Mouse (Mus musculus) brown adipose tissue, adult 24 weeks (tissue): ENCODE data around the gene Rapgef6. TPM values are rescaled to one million over a fixed set of nuclear protein-coding genes. Genes with fewer than 3 reads are reported as not detected.

Source experiments
- H3K27ac ChIP-seq: fragments of 200-500 bp; replicated peaks from 2 replicates; pipeline ENCODE4 v1.5.1; 2012; ENCODE audit warnings: low read depth, mild to moderate bottlenecking, low read length
- H3K4me1 ChIP-seq: fragments of 200-500 bp; 2 replicates; pipeline ENCODE4 v1.6.1; 2012; ENCODE audit warnings: low read length, mixed read lengths; ENCODE audit not compliant: control insufficient read depth, insufficient read depth, insufficient read length
- H3K4me3 ChIP-seq: fragments of 200-500 bp; 2 replicates; pipeline ENCODE4 v1.5.1; 2012; ENCODE audit warnings: low read depth, mild to moderate bottlenecking, low read length, moderate library complexity; ENCODE audit not compliant: insufficient read depth
- polyA plus RNA-seq: library from polyadenylated mRNA; stranded (reverse); fragments of >200 nt; gene quantifications from 2 replicates; pipeline ENCODE4 v1.2.4, GENCODE M21; 2012; ENCODE audit not compliant: missing spikeins, insufficient read depth, insufficient read length

Rapgef6 gene
- polyA plus RNA-seq: 7.6 and 8.3 TPM in 2 replicates

- H3K27ac ChIP-seq: peak within 1 kb of the TSS; percentile 95
- H3K4me3 ChIP-seq: peak within 1 kb of the TSS; percentile 88
- peaks cover 4% of the 10 kb centered on the region for H3K4me1 ChIP-seq
Observed at GRCm38 (mm10) chr11:54522529-54523430, at the start of gene Rapgef6. Rapgef6 (plus strand) TSS chr11:54522847.

- no peak overlapping the region for H3K27ac ChIP-seq
- H3K4me3 ChIP-seq: no peak overlapping the region
- H3K4me1 ChIP-seq: no peaks in the 10 kb centered on the region
Observed at GRCm38 (mm10) chr11:54478414-54478813, 44.2 kb upstream of the Rapgef6 start.

- no peak overlapping the region for H3K27ac ChIP-seq
- no peak overlapping the region for H3K4me3 ChIP-seq
- H3K4me1 ChIP-seq: no peaks in the 10 kb centered on the region
Observed at GRCm38 (mm10) chr11:54486041-54486440, 36.6 kb upstream of the Rapgef6 start.

GRCm38 (mm10) chr11:54491946-54492558 lies 30.6 kb upstream of the Rapgef6 start:
- H3K4me1 ChIP-seq: no peaks in the 10 kb centered on the region
- H3K27ac ChIP-seq: no peak overlapping the region
- no peak overlapping the region for H3K4me3 ChIP-seq

- Histone ChIP-seq H3K4me3 (no peak overlapping the region), H3K4me1 (no peaks in the 10 kb centered on the region), H3K27ac (no peak overlapping the region)
Observed at GRCm38 (mm10) chr11:54492559-54492958, 30.1 kb upstream of the Rapgef6 start.

DNA sequence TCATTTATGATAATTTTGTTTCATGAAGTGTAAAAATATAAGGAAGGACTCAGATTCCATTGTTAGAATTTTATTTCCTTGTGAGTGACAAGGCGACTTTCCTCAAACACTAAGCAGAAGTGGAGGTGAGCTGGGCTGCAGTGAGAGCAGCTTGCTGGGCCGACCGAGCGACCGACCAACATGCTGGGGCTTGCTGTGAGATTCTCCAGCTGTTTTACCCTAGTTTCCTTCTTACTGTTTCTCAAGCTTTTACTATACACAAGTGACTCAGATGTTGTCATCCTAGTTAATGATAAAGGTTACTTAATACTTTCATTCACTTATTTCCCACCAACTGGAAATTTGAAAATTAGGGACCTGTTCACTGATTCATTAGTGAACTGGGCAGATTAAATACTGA lies 22.8 kb upstream of the Rapgef6 start:
- H3K4me1 ChIP-seq: no peaks in the 10 kb centered on the region
- no peak overlapping the region for H3K27ac ChIP-seq
- H3K4me3 ChIP-seq: no peak overlapping the region

- Histone ChIP-seq H3K4me3 (no peak overlapping the region), H3K4me1 (no peaks in the 10 kb centered on the region), H3K27ac (no peak overlapping the region)
Observed at GRCm38 (mm10) chr11:54502546-54503245, 20.0 kb upstream of the Rapgef6 start.

DNA sequence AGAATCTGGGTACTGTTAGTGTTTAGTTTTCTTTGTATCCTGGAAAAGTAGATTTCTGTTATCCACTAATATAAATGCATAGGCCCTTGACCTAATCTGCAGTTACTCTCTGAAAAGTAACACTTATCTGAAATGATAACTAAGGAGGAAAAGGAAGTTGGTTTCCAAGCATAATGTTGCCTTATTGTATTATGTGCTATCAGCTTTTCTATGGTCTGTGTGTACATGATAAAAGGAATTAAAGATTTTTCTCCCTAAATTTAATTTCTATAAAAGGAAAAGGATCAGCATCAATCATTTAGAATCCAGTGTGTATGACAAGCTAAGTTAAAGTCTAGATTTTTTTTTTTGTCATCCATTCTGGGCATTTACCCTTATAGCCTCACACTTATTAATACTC lies 9.1 kb upstream of the Rapgef6 start:
- Histone ChIP-seq H3K4me1 (no peaks in the 10 kb centered on the region), H3K27ac (no peak overlapping the region), H3K4me3 (no peak overlapping the region)

DNA sequence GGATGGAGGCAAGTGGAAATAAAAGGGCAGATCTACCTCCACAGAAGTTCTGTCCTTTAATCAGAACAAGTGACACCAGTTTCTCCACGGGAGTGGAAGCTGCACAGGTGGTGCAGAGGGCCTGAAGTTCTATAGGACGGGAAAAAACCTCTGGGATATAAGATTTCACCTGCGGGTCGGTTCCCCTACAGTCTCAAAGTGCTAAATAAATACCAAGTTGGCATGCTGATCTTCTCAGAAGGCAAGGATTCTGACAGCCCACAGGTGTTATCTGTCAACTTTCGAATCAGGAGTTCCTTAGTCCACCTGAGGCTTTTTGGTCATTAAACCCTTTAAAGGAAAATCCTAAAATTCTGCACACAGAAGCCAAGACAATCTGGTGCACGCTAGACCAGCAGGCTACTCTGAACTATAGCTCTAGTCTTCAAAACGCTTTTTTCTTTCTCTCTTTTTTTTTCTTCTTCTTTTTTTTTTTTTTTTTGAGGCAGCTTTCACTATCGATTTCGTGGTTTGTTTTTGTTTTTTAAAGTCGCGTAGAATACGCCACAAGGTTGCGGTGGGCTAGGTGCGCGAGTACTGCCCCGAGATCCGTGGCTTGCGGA lies 619 bp upstream of the Rapgef6 start:
- Histone ChIP-seq H3K27ac (peak overlapping the region; percentile 95), H3K4me3 (peak overlapping the region; percentile 86), H3K4me1 (0 out of 2 replicates have a peak, but pooled peaks cover 2% of the 10 kb centered on the region)

- H3K27ac ChIP-seq: peak overlapping the region; percentile 63
Observed at GRCm38 (mm10) chr11:54523431-54524001, 869 bp downstream of the Rapgef6 start.

GRCm38 (mm10) chr11:54528002-54528401 lies 5.4 kb downstream of the Rapgef6 start:
- Histone ChIP-seq H3K4me3 (no peak overlapping the region), H3K4me1 (peaks cover 11% of the 10 kb centered on the region), H3K27ac (no peak overlapping the region)

More at GRCm38 (mm10) chr11:54523431-54524001, 869 bp downstream of the Rapgef6 start:
- H3K4me3 ChIP-seq: peak overlapping the region; percentile 88
- peaks cover 5% of the 10 kb centered on the region for H3K4me1 ChIP-seq

GRCm38 (mm10) chr11:54530391-54530790 lies 7.7 kb downstream of the Rapgef6 start:
- Histone ChIP-seq H3K4me3 (no peak overlapping the region), H3K27ac (no peak overlapping the region), H3K4me1 (peaks cover 9% of the 10 kb centered on the region)

- H3K4me3 ChIP-seq: no peak overlapping the region
- no peak overlapping the region for H3K27ac ChIP-seq
- peaks cover 9% of the 10 kb centered on the region for H3K4me1 ChIP-seq
Observed at GRCm38 (mm10) chr11:54530916-54531315, 8.3 kb downstream of the Rapgef6 start.

DNA sequence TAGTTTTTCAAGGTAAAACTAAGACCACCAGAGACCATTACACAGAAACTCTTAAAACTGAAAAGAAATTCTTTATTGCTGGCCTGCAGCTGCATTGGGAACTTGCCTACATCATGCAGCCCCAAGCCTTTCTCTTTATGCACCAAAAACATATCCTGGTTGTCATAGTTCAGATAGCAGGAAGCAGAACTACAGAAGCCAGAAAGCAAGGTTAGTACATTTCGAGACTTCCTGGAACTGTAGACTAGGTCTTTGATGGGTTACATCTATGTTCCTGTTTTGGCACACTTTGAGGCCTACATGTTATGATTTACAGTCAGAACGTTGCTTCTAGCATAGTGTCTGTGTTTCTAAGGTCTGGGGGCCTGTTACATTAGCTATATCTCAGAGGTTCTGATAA lies 11.2 kb downstream of the Rapgef6 start:
- no peak overlapping the region for H3K4me3 ChIP-seq
- H3K27ac ChIP-seq: no peak overlapping the region
- peaks cover 9% of the 10 kb centered on the region; the same call in 1 of the 2 replicates for H3K4me1 ChIP-seq
